In the genomic region with DNA sequence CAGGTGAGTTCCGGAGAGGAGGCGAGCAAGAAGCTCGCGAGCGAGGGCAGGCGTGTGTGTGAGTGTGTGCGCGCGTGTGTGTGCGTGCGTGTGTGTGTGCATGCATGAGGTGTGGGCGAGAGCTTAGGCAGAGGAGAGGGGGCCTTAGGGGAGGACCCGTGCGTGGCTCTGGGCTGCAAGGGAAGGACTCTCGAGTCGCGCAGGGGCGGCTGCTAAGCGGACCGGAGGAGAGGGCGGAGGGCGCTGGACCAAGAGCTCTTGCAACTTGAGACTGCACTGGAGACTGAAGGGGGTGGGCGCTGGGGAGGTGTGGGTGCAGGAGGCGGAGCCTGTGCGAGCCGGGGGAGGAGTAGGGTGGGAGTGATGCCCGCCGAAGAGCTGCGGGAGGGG, we compare ENCODE assay signal across 9 mouse cellular contexts. TPM values are rescaled to one million over a fixed set of nuclear protein-coding genes. Genes with fewer than 3 reads are reported as not detected.
A peak's percentile ranks its signal among the peaks of the same experiment; 100 is the strongest.
DNase-seq lines count a peak whose midpoint lies in the region; ATAC-seq and TF ChIP-seq lines count a peak whose summit lies in the region.
"Had no signal": no experiment of that assay in that cellular context is flagged by ENCODE, and none has a peak within 500 bp of the region (broad histone marks: within the 10 kb centered on the region; RNA-seq: fewer than 3 reads in every experiment).

No protein-coding gene starts in this region.

- TF ChIP-seq EP300 in MEL (IDR thresholded peaks at IDR 0.05; ENCODE audit: low read depth in 1 of 2, low read length in 2 of 2): no peak

- H3K27me3 ChIP-seq in MEL (ENCODE audit: control insufficient read depth in 1 of 2, insufficient read depth in 2 of 2, low read length in 2 of 2): no peaks in the 10 kb centered on the region
- H3K27me3 ChIP-seq in hindbrain, embryonic 11.5 days (ENCODE audit: control insufficient read depth, insufficient read depth, low read length): no peaks in the 10 kb centered on the region

- H3K4me2 ChIP-seq in hindbrain, embryonic 11.5 days (replicated peaks; ENCODE audit: low read depth, low read length): peak overlapping the region; percentile 100

- peaks cover 8% of the 10 kb centered on the region for H3K79me2 ChIP-seq in MEL (ENCODE audit: control insufficient read depth, insufficient read depth, low read length, poor library complexity)

- peak; percentile 87 for DNase-seq in MEL (ENCODE audit: low read depth, low spot score)
- DNase-seq in cerebellum, adult 8-10 months: peak; percentile 71
- DNase-seq in hindbrain, embryonic 11.5 days (ENCODE audit: low spot score): peak; percentile 66
- peak; percentile 47 to 57 for DNase-seq in layer of hippocampus, postnatal 25 days (ENCODE audit: extremely low spot score in 1 of 2, low spot score in 1 of 2)
- peak; percentile 90 for DNase-seq in lung, postnatal 10 days
- DNase-seq in ovary, postnatal 36 days (ENCODE audit: low spot score): peak; percentile 84
- DNase-seq in thymus, postnatal 36 days: peak; percentile 84 to 88

- peak; percentile 37 to 44; a peak in 1 of 4 replicates for TF ChIP-seq POLR2A in MEL (IDR thresholded peaks at IDR 0.05; ENCODE audit: control insufficient read depth in 1 of 2, insufficient read depth in 1 of 2, low read depth in 1 of 2, low read length in 2 of 2, poor library complexity in 1 of 2)

- 0 out of 2 replicates have a peak overlapping the region, but pooled peaks have one; percentile 1 for H3K27ac ChIP-seq in MEL (ENCODE audit: control insufficient read depth, low read depth, low read length)
- no peak overlapping the region for H3K27ac ChIP-seq in hindbrain, embryonic 11.5 days (ENCODE audit: low read depth, low read length)

- H3K36me3 ChIP-seq in MEL (ENCODE audit: control insufficient read depth in 1 of 2, insufficient read depth in 2 of 2, low read length in 2 of 2): peaks cover 9 to 32% of the 10 kb centered on the region in 2 experiments
- 0 out of 2 replicates have a peak, but pooled peaks cover 4% of the 10 kb centered on the region for H3K36me3 ChIP-seq in hindbrain, embryonic 11.5 days (ENCODE audit: control insufficient read depth, insufficient read depth, low read length)

- no peaks in the 10 kb centered on the region for H3K9me3 ChIP-seq in MEL (replicated peaks; ENCODE audit: insufficient read depth, low read length)
- H3K9me3 ChIP-seq in hindbrain, embryonic 11.5 days (ENCODE audit: control insufficient read depth, low read length): no peaks in the 10 kb centered on the region

- TF ChIP-seq CTCF in MEL (IDR thresholded peaks at IDR 0.05 in 2 of 3, conservative IDR thresholded peaks at IDR 0.05 in 1 of 3; ENCODE audit: control insufficient read depth in 1 of 3, insufficient read depth in 1 of 3, low read depth in 2 of 3, low read length in 3 of 3, poor library complexity in 1 of 3, severe bottlenecking in 1 of 3): no peak

- peak overlapping the region; percentile 60 to 66 for H3K4me3 ChIP-seq in MEL (ENCODE audit: control insufficient read depth in 1 of 2, insufficient read depth in 1 of 2, low read depth in 2 of 2, low read length in 2 of 2)
- peak overlapping the region; percentile 80 for H3K4me3 ChIP-seq in hindbrain, embryonic 11.5 days (ENCODE audit: low read depth, low read length)

- peak overlapping the region; percentile 66 for H3K9ac ChIP-seq in MEL (ENCODE audit: control insufficient read depth, low read depth, low read length, poor library complexity, severe bottlenecking)
- peak overlapping the region; percentile 68 for H3K9ac ChIP-seq in hindbrain, embryonic 11.5 days (ENCODE audit: low read depth, low read length)

- peak; percentile 32 for ATAC-seq in frontal cortex, adult (ENCODE audit: low TSS enrichment)
- peak; percentile 64 for ATAC-seq in hindbrain, embryonic 11.5 days (ENCODE audit: low FRiP score)

- WGBS in hindbrain, embryonic 11.5 days: 0% methylated on average over 28 of the region's 29 CpGs

- H3K4me1 ChIP-seq in MEL (ENCODE audit: control insufficient read depth in 1 of 2, insufficient read depth in 2 of 2, low read length in 2 of 2): peaks cover 3 to 20% of the 10 kb centered on the region in 2 experiments
- peaks cover 3% of the 10 kb centered on the region for H3K4me1 ChIP-seq in hindbrain, embryonic 11.5 days (replicated peaks; ENCODE audit: control insufficient read depth, insufficient read depth, low read length)

- TF ChIP-seq RAD21 in MEL (IDR thresholded peaks at IDR 0.05; ENCODE audit: low read depth, low read length): no peak

TF ChIP-seq in MEL, 35 proteins besides CTCF, POLR2A, EP300 and RAD21:
- TF ChIP-seq GATA1 (IDR thresholded peaks at IDR 0.05; ENCODE audit: low read depth, low read length) (no peak), MAFK (IDR thresholded peaks at IDR 0.05; ENCODE audit: borderline replicate concordance, low read depth, low read length) (no peak), TCF12 (IDR thresholded peaks at IDR 0.05; ENCODE audit: low read depth, low read length) (peak; percentile 22; the same call in 1 of the 2 replicates), SIN3A (IDR thresholded peaks at IDR 0.05; ENCODE audit: low read length) (0 out of 2 replicates have a peak, but pooled peaks have one; percentile 20), ZC3H11A (IDR thresholded peaks at IDR 0.05; ENCODE audit: low read depth, low read length) (no peak), MAZ (IDR thresholded peaks at IDR 0.05; ENCODE audit: low read depth, low read length) (peak; percentile 50; the same call in 1 of the 2 replicates), NELFE (IDR thresholded peaks at IDR 0.05; ENCODE audit: low read depth, low read length) (0 out of 2 replicates have a peak, but pooled peaks have one; percentile 33), ZKSCAN1 (IDR thresholded peaks at IDR 0.05; ENCODE audit: low read depth, low read length) (no peak)

RNA-seq across cellular contexts. Expression of gene Mxi1, which starts 19.7 kb away (rescaled TPM):
- 29.0 and 29.8 TPM in 2 replicates for total RNA-seq in MEL (2012; rRNA removed)
- polyA plus RNA-seq in MEL (2012; ENCODE audit: insufficient read depth in 1 of 2, insufficient read length in 2 of 2, low read depth in 1 of 2, low replicate concordance in 2 of 2, missing spikeins in 1 of 2): 10 to 100 TPM in 1 of 2 experiments, not detected in 1; 60.9 TPM
- polyA plus RNA-seq in hindbrain, embryonic 11.5 days (2014; fragmentation: Nextera tagmentation; extraction: Ambion mirVana): 59.6 and 73.7 TPM in 2 replicates
- total RNA-seq in layer of hippocampus, postnatal 25 days (2021): 10 to 100 TPM; 57.7 to 68.2 TPM

RNA-seq across cellular contexts. Expression of gene Gm10197, which starts 41.6 kb away (rescaled TPM):
- 4.8 and 5.4 TPM in 2 replicates for total RNA-seq in MEL (2012; rRNA removed)
- 10 to 100 TPM in 1 of 2 experiments, not detected in 1; 53.0 TPM for polyA plus RNA-seq in MEL (2012; ENCODE audit: insufficient read depth in 1 of 2, insufficient read length in 2 of 2, low read depth in 1 of 2, low replicate concordance in 2 of 2, missing spikeins in 1 of 2)
- not detected in 2 replicates for polyA plus RNA-seq in hindbrain, embryonic 11.5 days (2014; fragmentation: Nextera tagmentation; extraction: Ambion mirVana)
- total RNA-seq in layer of hippocampus, postnatal 25 days (2021): not detected
- polyA plus RNA-seq: large intestine, adult 2 months had no signal
